Mouse (Mus musculus) intestine, embryonic 15.5 days (tissue): ENCODE measurements around the gene Prdm10. TPM values are rescaled to one million over a fixed set of nuclear protein-coding genes. Genes with fewer than 3 reads are reported as not detected.

Experiments used
- ATAC-seq: fragments of 200-750 bp; cut with Nextera tagmentation; 2 replicates; pipeline ENCODE4 v1.8.0; 2017; ENCODE audit warnings: moderate TSS enrichment, moderate library complexity
- H3K27ac ChIP-seq: fragments of 300-500 bp; sonication (generic); 2 replicates; pipeline ENCODE4 v1.5.1; 2015; ENCODE audit warnings: mild to moderate bottlenecking, inconsistent platforms
- H3K27me3 ChIP-seq: fragments of 300-500 bp; sonication (generic); replicated peaks from 2 replicates; pipeline ENCODE4 v1.6.1; 2015; ENCODE audit warnings: inconsistent platforms
- H3K36me3 ChIP-seq: fragments of 300-500 bp; sonication (generic); 2 replicates; pipeline ENCODE4 v1.6.1; 2015; ENCODE audit warnings: inconsistent platforms
- H3K4me1 ChIP-seq: fragments of 300-500 bp; sonication (generic); replicated peaks from 2 replicates; pipeline ENCODE4 v1.6.1; 2015; ENCODE audit warnings: inconsistent platforms
- H3K4me2 ChIP-seq: fragments of 300-500 bp; sonication (generic); replicated peaks from 2 replicates; pipeline ENCODE4 v1.6.1; 2015; ENCODE audit warnings: mild to moderate bottlenecking, inconsistent platforms
- H3K4me3 ChIP-seq: fragments of 300-500 bp; sonication (generic); replicated peaks from 2 replicates; pipeline ENCODE4 v1.5.1; 2015; ENCODE audit warnings: inconsistent platforms
- H3K9ac ChIP-seq: fragments of 300-500 bp; sonication (generic); 2 replicates; pipeline ENCODE4 v1.6.1; 2015; ENCODE audit warnings: inconsistent platforms
- H3K9me3 ChIP-seq: fragments of 300-500 bp; sonication (generic); 2 replicates; pipeline ENCODE4 v1.6.1; 2016; ENCODE audit warnings: inconsistent platforms
- WGBS: fragments of 180-500 bp; shearing (Covaris S2); methylation state at CpG from one replicate; pipeline ENCODE4 v1.1.7; 2015; 5-methylcytosine and 5-hydroxymethylcytosine counted together
- polyA plus RNA-seq: library from polyadenylated mRNA; unstranded; fragments of >200 nt; fragmentation: Nextera tagmentation; extraction: Ambion mirVana; gene quantifications from 2 replicates; pipeline ENCODE4 v1.2.1, GENCODE M21; 2015

The Prdm10 gene
- polyA plus RNA-seq, 1 experiment from 2014 or later = 4.1 TPM

- Histone ChIP-seq H3K4me2 (no peak overlapping the region), H3K27ac (no peak overlapping the region), H3K4me1 (no peaks in the 10 kb centered on the region), H3K36me3 (no peaks in the 10 kb centered on the region), H3K27me3 (no peaks in the 10 kb centered on the region), H3K9ac (no peak overlapping the region), H3K4me3 (no peak overlapping the region), H3K9me3 (no peaks in the 10 kb centered on the region)
- ATAC-seq = no peak
- WGBS = 71% methylated on average over 4 of the region's 4 CpGs
Observed at GRCm38 (mm10) chr9:31272160-31272559, 8.2 kb upstream of the Prdm10 start.

DNA sequence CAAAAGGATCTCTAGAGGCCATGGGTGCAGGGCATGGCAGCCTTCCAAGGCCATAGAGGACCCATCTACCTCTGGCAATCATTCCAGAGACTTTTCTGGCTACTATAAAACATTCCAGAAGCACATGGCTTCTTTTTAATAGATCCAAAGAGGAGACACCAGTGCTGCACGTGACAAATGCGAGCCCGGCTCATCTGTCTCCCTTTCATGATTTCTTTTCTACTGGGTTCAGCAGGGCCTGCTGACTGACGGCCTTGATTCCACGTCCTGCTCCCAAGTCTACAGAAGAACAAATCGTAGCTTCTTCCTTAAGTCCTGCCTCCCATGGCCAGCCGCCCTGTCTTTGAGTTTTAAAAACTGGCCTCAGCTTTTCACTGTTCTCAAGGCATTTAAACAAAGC is 1.7 kb upstream of the Prdm10 start:
- Histone ChIP-seq H3K36me3 (no peaks in the 10 kb centered on the region), H3K4me3 (no peak overlapping the region), H3K9ac (no peak overlapping the region), H3K9me3 (no peaks in the 10 kb centered on the region), H3K4me1 (peaks cover 19% of the 10 kb centered on the region; the same call in 1 of the 2 replicates), H3K27ac (peak overlapping the region; percentile 99), H3K27me3 (no peaks in the 10 kb centered on the region), H3K4me2 (no peak overlapping the region)
- no peak for ATAC-seq
- WGBS = 72% methylated on average over 7 of the region's 7 CpGs

DNA sequence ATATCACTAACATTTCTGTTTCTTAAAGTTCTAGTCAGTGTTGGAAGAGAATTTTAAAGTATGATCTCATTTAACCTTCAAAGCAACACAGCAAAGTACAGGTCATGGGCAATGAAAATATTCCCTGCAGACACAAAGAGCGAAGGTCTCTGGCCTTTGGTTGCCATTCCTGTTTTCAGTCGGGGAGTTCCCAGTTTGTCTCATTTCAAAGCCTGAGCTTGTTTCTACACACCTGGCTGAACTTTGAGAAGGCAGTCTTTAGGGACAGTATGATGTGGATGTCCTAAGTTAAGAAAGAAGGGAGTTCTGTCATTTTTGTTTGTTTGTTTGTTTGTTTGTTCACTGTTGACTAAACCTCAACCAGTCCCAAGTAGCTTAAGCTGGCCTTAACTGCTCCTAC is 1.0 kb upstream of the Prdm10 start:
- H3K9me3 ChIP-seq = no peaks in the 10 kb centered on the region
- H3K9ac ChIP-seq = peak overlapping the region; percentile 96
- H3K4me3 ChIP-seq = peak overlapping the region; percentile 77
- H3K4me2 ChIP-seq = peak overlapping the region; percentile 85
- WGBS = 50% methylated on average over 2 of the region's 2 CpGs
- H3K27me3 ChIP-seq = no peaks in the 10 kb centered on the region
- no peaks in the 10 kb centered on the region for H3K36me3 ChIP-seq
- H3K27ac ChIP-seq = peak overlapping the region; percentile 99
- H3K4me1 ChIP-seq = peaks cover 19% of the 10 kb centered on the region; the same call in 1 of the 2 replicates
- ATAC-seq = no peak

DNA sequence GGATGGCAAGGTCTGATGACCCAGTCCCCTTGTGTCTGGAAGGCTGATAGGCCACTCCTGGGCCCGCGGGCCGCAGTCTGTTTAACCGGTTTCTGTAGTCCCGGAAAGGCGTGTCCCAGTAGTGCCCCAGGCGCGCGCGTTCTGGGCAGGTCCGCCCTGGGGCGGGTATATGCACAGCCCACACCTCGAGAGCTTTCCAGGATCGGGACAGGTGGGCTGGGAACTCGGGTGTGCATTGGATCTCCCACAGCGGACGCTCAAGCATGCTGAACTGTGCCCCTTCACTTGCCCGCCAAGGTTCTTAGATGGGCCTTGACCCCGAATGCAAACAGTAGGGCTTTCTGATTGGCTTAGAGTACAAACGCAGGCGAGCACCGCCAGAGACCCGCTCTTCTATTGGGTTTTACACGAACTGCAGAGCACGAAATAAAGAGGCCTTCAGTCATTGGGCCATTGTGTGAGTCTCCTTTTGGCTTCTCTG is 413 bp upstream of the Prdm10 start:
- Histone ChIP-seq H3K27ac (peak overlapping the region; percentile 99), H3K9me3 (no peaks in the 10 kb centered on the region), H3K36me3 (no peaks in the 10 kb centered on the region), H3K27me3 (no peaks in the 10 kb centered on the region), H3K4me3 (peak overlapping the region; percentile 77), H3K4me2 (peak overlapping the region; percentile 85), H3K4me1 (peaks cover 19% of the 10 kb centered on the region; the same call in 1 of the 2 replicates), H3K9ac (peak overlapping the region; percentile 96)
- peak; percentile 88 for ATAC-seq
- 0% methylated on average over 25 of the region's 25 CpGs for WGBS

DNA sequence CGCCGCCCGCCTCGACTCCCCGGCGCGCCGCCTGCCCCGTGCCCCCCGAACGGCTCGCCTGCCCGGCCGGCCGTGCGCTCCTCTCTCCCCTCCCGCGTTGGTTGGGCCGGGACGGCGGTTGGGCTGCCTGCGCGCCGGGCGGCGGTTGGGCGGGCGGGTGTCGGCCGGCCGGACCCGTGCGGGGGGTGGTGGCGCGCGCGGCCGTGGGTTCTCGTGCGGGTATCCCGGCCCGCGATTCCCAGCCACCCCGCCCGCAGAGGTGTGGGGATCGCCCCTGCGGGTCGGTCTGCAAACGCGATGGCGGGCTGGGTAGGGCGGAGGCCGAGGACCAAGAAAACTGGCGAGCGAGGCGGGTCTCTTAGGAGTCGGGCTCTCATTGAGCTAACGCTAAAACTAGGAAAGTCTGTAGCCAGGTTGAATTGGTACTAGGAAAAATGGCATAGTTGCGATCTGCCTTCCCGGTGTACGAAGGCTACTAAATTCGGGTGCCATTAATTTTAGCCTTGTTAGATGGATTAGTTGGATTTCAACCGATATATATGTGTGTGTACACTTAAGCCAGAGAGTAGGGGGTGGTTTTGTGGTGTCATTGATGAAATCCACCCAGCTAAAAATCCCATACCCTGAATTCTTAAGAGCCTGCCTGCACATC is 799 bp downstream of the Prdm10 start:
- Histone ChIP-seq H3K4me1 (peaks cover 19% of the 10 kb centered on the region; the same call in 1 of the 2 replicates), H3K27me3 (no peaks in the 10 kb centered on the region), H3K36me3 (no peaks in the 10 kb centered on the region), H3K9me3 (no peaks in the 10 kb centered on the region), H3K9ac (peak overlapping the region; percentile 96), H3K27ac (peak overlapping the region; percentile 99), H3K4me3 (peak overlapping the region; percentile 77), H3K4me2 (peak overlapping the region; percentile 85)
- peak; percentile 73 for ATAC-seq
- WGBS = under 1% methylated on average over 36 of the region's 63 CpGs

GRCm38 (mm10) chr9:31281663-31282015 is 1.3 kb downstream of the Prdm10 start:
- 6% methylated on average over 11 of the region's 11 CpGs for WGBS
- Histone ChIP-seq H3K4me2 (peak overlapping the region; percentile 85), H3K36me3 (no peaks in the 10 kb centered on the region), H3K9ac (peak overlapping the region; percentile 96), H3K9me3 (no peaks in the 10 kb centered on the region), H3K4me3 (peak overlapping the region; percentile 77), H3K4me1 (peaks cover 19% of the 10 kb centered on the region; the same call in 1 of the 2 replicates), H3K27ac (peak overlapping the region; percentile 99), H3K27me3 (no peaks in the 10 kb centered on the region)
- ATAC-seq = no peak

DNA sequence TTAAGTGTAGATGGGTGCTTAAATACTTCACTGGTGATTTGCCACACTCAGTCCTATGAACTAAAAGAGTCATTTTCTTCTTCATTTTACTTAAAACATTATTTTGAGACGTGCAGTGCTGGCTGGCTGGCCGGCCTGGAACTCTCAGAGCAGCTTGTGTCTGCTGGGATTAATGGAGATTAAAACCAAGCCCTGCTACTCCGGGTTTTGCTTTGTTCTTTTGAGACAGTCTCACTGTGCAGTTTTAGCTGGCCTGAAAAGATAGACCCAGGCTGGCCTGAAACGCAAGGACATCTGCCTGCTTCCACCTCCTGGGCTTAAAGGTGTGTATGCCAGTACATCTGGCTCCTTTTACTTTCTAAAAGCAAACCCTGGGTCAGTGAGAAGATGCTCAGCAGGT is 2.2 kb downstream of the Prdm10 start:
- Histone ChIP-seq H3K4me2 (no peak overlapping the region), H3K4me1 (peaks cover 19% of the 10 kb centered on the region; the same call in 1 of the 2 replicates), H3K36me3 (no peaks in the 10 kb centered on the region), H3K9ac (no peak overlapping the region), H3K27ac (no peak overlapping the region), H3K27me3 (no peaks in the 10 kb centered on the region), H3K9me3 (no peaks in the 10 kb centered on the region), H3K4me3 (no peak overlapping the region)
- 47% methylated on average over 4 of the region's 4 CpGs for WGBS
- ATAC-seq = no peak

- Histone ChIP-seq H3K27me3 (no peaks in the 10 kb centered on the region), H3K4me3 (no peak overlapping the region), H3K4me2 (no peak overlapping the region), H3K36me3 (no peaks in the 10 kb centered on the region), H3K9me3 (no peaks in the 10 kb centered on the region), H3K9ac (no peak overlapping the region), H3K4me1 (peaks cover 19% of the 10 kb centered on the region; the same call in 1 of the 2 replicates), H3K27ac (no peak overlapping the region)
- 81% methylated on average over 4 of the region's 4 CpGs for WGBS
- ATAC-seq = no peak
Observed at GRCm38 (mm10) chr9:31283044-31283443, 2.7 kb downstream of the Prdm10 start.

GRCm38 (mm10) chr9:31283911-31284310 is 3.6 kb downstream of the Prdm10 start:
- no peak overlapping the region for H3K4me3 ChIP-seq
- no peak overlapping the region for H3K9ac ChIP-seq
- H3K4me1 ChIP-seq = peaks cover 16% of the 10 kb centered on the region; the same call in 1 of the 2 replicates
- no peak overlapping the region for H3K4me2 ChIP-seq
- 91% methylated on average over 3 of the region's 3 CpGs for WGBS
- no peaks in the 10 kb centered on the region for H3K27me3 ChIP-seq
- no peaks in the 10 kb centered on the region for H3K36me3 ChIP-seq
- no peak overlapping the region for H3K27ac ChIP-seq
- H3K9me3 ChIP-seq = no peaks in the 10 kb centered on the region
- no peak for ATAC-seq

- H3K27ac ChIP-seq = no peak overlapping the region
- no peak for ATAC-seq
- no peaks in the 10 kb centered on the region for H3K27me3 ChIP-seq
- H3K4me2 ChIP-seq = no peak overlapping the region
- H3K4me1 ChIP-seq = peaks cover 9% of the 10 kb centered on the region; the same call in 1 of the 2 replicates
- WGBS = 77% methylated on average over 14 of the region's 14 CpGs
- no peak overlapping the region for H3K4me3 ChIP-seq
- 0 out of 2 replicates have a peak overlapping the region, but pooled peaks have one; percentile 10 for H3K9ac ChIP-seq
- H3K9me3 ChIP-seq = no peaks in the 10 kb centered on the region
- no peaks in the 10 kb centered on the region for H3K36me3 ChIP-seq
Observed at GRCm38 (mm10) chr9:31290201-31290862, 10.0 kb downstream of the Prdm10 start.

- Histone ChIP-seq H3K27me3 (no peaks in the 10 kb centered on the region), H3K4me3 (no peak overlapping the region), H3K36me3 (no peaks in the 10 kb centered on the region), H3K9me3 (no peaks in the 10 kb centered on the region), H3K4me2 (no peak overlapping the region), H3K27ac (no peak overlapping the region), H3K9ac (no peak overlapping the region), H3K4me1 (peaks cover 9% of the 10 kb centered on the region; the same call in 1 of the 2 replicates)
- no peak for ATAC-seq
- WGBS = 79% methylated on average over 4 of the region's 4 CpGs
Observed at GRCm38 (mm10) chr9:31291978-31292377, 11.6 kb downstream of the Prdm10 start.

- H3K27ac ChIP-seq = no peak overlapping the region
- H3K27me3 ChIP-seq = no peaks in the 10 kb centered on the region
- no peaks in the 10 kb centered on the region for H3K9me3 ChIP-seq
- WGBS = 68% methylated on average over 2 of the region's 2 CpGs
- no peaks in the 10 kb centered on the region for H3K36me3 ChIP-seq
- H3K4me3 ChIP-seq = no peak overlapping the region
- no peak overlapping the region for H3K4me2 ChIP-seq
- ATAC-seq = 0 out of 2 replicates have a peak, but pooled peaks have one; percentile 35
- peaks cover 9% of the 10 kb centered on the region; the same call in 1 of the 2 replicates for H3K4me1 ChIP-seq
- no peak overlapping the region for H3K9ac ChIP-seq
Observed at GRCm38 (mm10) chr9:31293208-31293607, 12.9 kb downstream of the Prdm10 start.
